Mouse (Mus musculus): ENCODE data around the gene Tm9sf3.

- TF ChIP-seq MYOD1 (IDR thresholded peaks at IDR 0.05; ENCODE audit: control insufficient read depth, insufficient read length, low read depth) (no peak), CTCF (IDR thresholded peaks at IDR 0.05; ENCODE audit: control insufficient read depth, insufficient read depth, insufficient read length) (no peak), USF1 (IDR thresholded peaks at IDR 0.05; ENCODE audit: low read depth) (no peak), CEBPB (IDR thresholded peaks at IDR 0.05; ENCODE audit: low read depth) (no peak), MYOG (IDR thresholded peaks at IDR 0.05; ENCODE audit: control insufficient read depth, extremely low read depth, insufficient read length) (no peak), MAX (IDR thresholded peaks at IDR 0.05) (no peak), FOSL1 (IDR thresholded peaks at IDR 0.05; ENCODE audit: insufficient read depth, low read length, poor library complexity, severe bottlenecking) (no peak)
Measured at GRCm38 (mm10) chr19:41279724-41280244, 16.0 kb upstream of the Tm9sf3 start.
